Mouse (Mus musculus) CH12.LX (cell line): ENCODE results near the gene Kalrn.

Experiments
- CHD1 ChIP-seq: IDR thresholded peaks from 2 replicates; pipeline ENCODE4 v1.6.1; 2012; ENCODE audit warnings: low read depth, low read length, improper control_type of control experiment, inconsistent platforms
- CHD2 ChIP-seq: IDR thresholded peaks from 2 replicates; pipeline ENCODE4 v1.6.1; 2011; ENCODE audit warnings: low read length, improper control_type of control experiment
- CTCF ChIP-seq, 2 experiments: IDR thresholded peaks in 1 of 2; conservative IDR thresholded peaks in 1 of 2; 2 replicates each; pipeline ENCODE4 v1.5.1; 2011 to 2012; ENCODE audit warnings: low read depth in 2 of 2, low read length in 2 of 2, improper control_type of control experiment in 1 of 2, inconsistent platforms in 1 of 2, mild to moderate bottlenecking in 1 of 2, moderate library complexity in 1 of 2
- EP300 ChIP-seq: IDR thresholded peaks from 2 replicates; pipeline ENCODE4 v1.6.1; 2011; ENCODE audit warnings: low read length, improper control_type of control experiment
- HCFC1 ChIP-seq: IDR thresholded peaks from 2 replicates; pipeline ENCODE4 v1.6.1; 2012; ENCODE audit warnings: low read depth, mild to moderate bottlenecking, inconsistent platforms, low read length, improper control_type of control experiment
- KAT2A ChIP-seq: IDR thresholded peaks from 2 replicates; pipeline ENCODE4 v1.6.1; 2012; ENCODE audit warnings: low read length, improper control_type of control experiment, inconsistent platforms; ENCODE audit not compliant: insufficient replicate concordance
- NELFE ChIP-seq: IDR thresholded peaks from 2 replicates; pipeline ENCODE4 v1.6.1; 2011; ENCODE audit warnings: low read depth, low read length, improper control_type of control experiment
- POLR2A ChIP-seq: IDR thresholded peaks from 2 replicates; pipeline ENCODE4 v1.6.1; 2011; ENCODE audit warnings: low read depth, mild to moderate bottlenecking, improper control_type of control experiment, low read length
- POLR2AphosphoS2 ChIP-seq: IDR thresholded peaks from 2 replicates; pipeline ENCODE4 v1.6.1; 2011; ENCODE audit warnings: low read depth, low read length, improper control_type of control experiment
- TCF12 ChIP-seq: IDR thresholded peaks from 2 replicates; pipeline ENCODE4 v1.6.1; 2014; ENCODE audit warnings: low read depth, mild to moderate bottlenecking, inconsistent platforms, low read length, improper control_type of control experiment
- UBTF ChIP-seq: IDR thresholded peaks from 2 replicates; pipeline ENCODE4 v1.6.1; 2012; ENCODE audit warnings: low read depth, mild to moderate bottlenecking, inconsistent platforms, low read length, improper control_type of control experiment, moderate library complexity
- ZNF384 ChIP-seq: IDR thresholded peaks from 2 replicates; pipeline ENCODE4 v1.6.1; 2012; ENCODE audit warnings: low read depth, low read length, improper control_type of control experiment, inconsistent platforms

DNA sequence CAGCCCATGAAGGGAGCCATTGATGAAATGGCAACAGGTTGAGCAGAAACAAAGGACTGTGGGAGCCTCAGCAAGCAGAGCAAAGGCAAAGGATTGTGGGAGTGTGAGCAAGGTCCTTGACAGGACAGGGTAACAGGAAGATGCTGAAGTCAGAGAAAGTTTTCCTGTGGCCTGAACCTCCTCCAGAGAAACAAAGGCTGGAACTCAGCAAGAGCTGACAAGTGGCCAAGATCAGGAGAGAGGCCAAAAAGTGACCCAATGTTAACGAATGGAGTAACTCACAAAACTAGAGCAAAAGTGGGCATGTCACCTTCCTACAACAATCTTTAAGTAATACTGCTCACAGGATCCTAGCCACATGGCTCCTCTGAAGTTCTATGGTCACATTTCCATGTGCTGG is 172.1 kb downstream of the Kalrn start:
- TF ChIP-seq HCFC1: no peak
- TF ChIP-seq CTCF (conservative IDR thresholded peaks at IDR 0.05 in 1 of 2, IDR thresholded peaks at IDR 0.05 in 1 of 2; ENCODE audit: low read depth in 2 of 2, low read length in 2 of 2): no peak
- TF ChIP-seq POLR2AphosphoS2: no peak
- no peak for TF ChIP-seq POLR2A
- no peak for TF ChIP-seq CHD1
- TF ChIP-seq TCF12: no peak
- TF ChIP-seq EP300: no peak
- no peak for TF ChIP-seq UBTF
- no peak for TF ChIP-seq KAT2A
- TF ChIP-seq CHD2: no peak
- TF ChIP-seq NELFE: no peak
- no peak for TF ChIP-seq ZNF384
